Mouse (Mus musculus) urinary bladder, postnatal 14 days (tissue): ENCODE results near the gene Rita1.

Experiments
- DNase-seq: peaks from one replicate; pipeline ENCODE4 v3.0.0; 2021; ENCODE audit warnings: low spot score

The Rita1 gene

GRCm38 (mm10) chr5:120570289-120570897 is 42.0 kb downstream of the Rita1 start:
- no peak for DNase-seq

- DNase-seq: no peak
These were observed 42.6 kb downstream of the Rita1 start for GRCm38 (mm10) chr5:120569791-120570190.

- DNase-seq: no peak
These were observed 43.4 kb downstream of the Rita1 start for GRCm38 (mm10) chr5:120568964-120569363.

- DNase-seq: no peak
These were observed 44.0 kb downstream of the Rita1 start for GRCm38 (mm10) chr5:120568336-120568768.

DNA sequence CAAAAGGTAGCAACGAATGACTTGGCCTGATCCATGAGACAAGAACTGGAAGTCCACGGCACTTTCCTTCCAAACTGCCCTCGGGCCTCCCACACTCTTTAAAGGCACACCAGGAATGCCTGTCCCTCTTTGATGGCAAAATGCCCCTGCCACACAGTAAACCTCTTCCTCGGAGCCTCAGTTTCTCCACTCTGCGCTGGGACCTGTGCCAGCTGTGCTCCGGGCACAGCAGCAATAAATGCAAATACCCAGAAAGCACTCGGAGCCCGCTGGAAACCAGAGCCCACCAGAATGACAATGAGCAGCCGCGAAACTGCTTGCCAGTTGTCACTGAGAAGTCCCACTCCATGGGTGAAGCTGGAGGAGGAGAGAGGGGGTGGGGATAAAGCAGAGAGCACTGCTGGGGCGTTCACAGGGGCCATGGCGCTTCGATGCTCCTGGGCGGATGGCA is 44.6 kb downstream of the Rita1 start:
- no peak for DNase-seq

DNA sequence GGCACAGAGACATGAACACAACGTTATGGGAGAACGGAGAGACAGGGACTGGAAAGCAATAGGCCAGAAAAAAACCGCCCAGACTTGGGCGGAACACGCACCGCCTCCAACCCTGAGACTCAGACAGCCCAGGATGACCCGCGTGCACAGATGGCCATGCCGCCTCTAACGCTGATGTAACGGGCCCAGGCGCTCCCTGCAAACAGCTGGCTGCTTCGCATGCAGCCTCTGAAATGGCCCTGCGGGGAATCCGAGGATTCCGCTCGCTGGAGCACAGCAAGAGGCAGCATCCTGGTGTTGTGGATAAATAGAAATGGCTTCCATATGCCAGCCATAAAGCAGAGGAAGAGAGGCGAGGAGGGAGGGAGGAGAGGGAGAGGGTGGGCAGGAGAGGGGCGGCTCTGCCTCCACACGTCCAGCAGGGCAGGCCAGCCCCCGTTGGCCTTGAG is 45.1 kb downstream of the Rita1 start:
- DNase-seq: peak; percentile 62

- DNase-seq: no peak
These were observed 45.6 kb downstream of the Rita1 start for GRCm38 (mm10) chr5:120566681-120567252.

GRCm38 (mm10) chr5:120566101-120566500 is 46.3 kb downstream of the Rita1 start:
- DNase-seq: no peak

GRCm38 (mm10) chr5:120565171-120565905 is 47.1 kb downstream of the Rita1 start:
- no peak for DNase-seq

DNA sequence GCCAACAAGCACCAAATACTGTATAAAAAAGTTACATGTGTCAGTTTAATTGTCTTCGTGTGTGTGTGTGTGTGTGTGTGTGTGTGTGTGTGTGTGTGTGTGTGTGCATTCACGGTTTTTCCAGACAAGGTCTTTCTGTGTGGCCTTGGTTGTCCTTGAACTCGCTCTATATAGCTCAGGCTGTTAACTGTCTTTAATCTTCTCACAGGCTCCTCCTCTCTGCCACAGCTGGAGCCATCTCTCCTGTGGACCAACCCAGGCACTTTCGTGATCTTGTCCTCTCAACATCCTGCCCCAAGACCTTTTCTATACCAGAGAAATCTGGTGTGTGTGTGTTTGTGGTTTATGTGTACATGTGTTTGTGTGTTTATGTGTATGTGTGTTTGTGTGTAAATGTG is 48.5 kb downstream of the Rita1 start:
- no peak for DNase-seq

DNA sequence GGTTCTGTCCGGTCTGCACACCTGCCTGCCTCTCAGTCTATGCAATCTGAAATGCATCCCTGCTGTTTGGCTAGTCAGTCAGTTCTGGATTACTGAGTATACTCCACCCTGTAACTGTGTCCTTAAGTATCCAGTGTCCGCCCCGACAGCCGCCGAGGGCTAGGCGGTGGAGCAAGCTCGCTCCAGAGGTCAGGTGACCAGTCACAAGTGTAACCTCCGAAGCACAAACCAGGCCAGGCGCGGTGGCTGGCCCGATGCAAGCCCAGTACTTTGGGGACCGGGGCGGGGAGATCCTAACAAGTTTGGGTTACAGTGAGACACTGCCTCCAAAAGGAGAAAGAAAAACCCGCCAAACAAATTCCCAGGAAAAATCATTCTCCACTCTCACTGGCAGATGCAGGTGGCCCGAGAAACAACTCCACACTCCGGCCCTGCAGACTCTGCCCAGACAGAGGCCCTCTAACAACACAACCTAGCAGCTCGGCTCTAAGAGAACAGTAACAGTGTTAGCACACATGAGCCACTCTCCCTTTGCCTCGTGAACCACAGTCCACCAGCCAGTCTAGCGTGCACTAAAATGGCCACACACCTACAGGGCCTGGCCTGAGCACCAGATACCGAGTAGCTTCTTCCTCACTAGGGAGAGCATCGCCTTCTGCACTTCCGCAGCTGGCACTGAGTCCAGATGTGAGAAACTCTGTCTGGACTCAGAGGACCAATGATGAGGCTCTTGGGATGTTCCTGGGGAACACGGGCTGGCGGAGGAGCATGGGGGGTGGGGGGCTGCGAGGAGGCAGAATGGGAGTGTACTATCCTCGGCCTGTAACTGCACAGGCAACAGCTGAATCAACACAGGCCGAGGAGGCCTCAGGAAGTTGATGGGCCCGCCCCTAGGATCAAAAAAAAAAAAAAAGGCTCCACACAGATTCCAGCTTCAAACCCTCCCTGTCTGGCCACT is 49.2 kb downstream of the Rita1 start:
- peak; percentile 60 for DNase-seq

- DNase-seq: peak; percentile 66
These were observed 51.6 kb downstream of the Rita1 start for GRCm38 (mm10) chr5:120560616-120561311.

- DNase-seq: no peak
These were observed 52.2 kb downstream of the Rita1 start for GRCm38 (mm10) chr5:120560129-120560615.

DNA sequence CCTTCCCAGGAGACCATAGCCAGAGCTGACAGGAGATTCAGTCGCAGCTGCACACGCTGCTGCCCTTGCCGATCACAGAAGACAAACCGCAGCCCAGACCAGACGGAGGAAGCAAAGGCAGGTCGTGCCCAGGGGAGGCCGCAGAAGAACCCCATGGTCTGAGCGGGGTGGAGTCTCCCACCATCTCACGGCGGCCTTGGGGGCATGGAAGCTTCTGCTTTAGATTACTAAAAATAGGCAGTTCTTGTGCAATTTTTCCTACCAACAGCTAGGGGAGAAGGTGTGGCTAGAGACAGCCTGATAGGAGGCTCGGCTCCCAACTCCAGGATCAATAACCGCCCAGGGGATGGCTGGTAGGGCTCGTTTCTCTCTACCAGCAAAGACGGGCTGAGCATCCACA is 53.6 kb downstream of the Rita1 start:
- DNase-seq: no peak

DNA sequence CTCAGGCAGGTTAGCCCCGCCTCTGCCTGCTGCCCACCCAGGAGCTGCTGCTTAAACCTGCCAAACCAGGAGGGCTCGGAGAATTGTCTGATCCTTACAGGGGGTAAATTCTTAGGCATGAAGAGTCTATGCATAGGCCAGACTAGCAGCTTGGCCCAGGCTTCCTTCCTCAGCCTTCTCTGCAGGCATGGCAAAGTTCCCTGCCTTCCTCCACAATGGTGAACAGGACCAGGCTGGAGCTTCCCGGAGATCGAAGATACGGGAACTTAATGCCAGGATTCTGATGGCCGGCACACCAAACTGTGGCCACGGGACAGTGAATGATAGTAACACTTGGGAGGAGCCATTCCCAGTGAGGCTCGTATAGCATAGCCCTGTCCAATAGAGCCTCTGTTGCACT is 54.3 kb downstream of the Rita1 start:
- DNase-seq: no peak

DNA sequence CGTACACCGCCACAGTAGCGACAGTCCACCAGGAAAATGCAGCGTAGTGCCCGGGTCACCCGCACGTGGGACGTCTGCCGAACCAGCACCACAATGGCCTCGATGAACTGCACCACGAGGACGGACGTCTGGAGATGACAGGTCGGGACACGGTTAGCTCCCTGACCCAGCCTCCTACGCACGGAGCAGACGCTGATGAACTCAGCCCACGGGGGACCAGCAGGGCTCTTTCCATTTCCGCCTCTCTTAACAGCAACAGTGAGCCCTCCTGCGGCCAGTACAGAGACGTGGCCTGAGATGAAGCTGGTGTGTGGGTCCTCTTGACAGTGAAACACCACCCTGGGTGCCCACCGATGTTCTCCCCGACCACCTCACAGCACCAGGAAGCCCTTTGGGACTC is 56.5 kb downstream of the Rita1 start:
- no peak for DNase-seq

DNA sequence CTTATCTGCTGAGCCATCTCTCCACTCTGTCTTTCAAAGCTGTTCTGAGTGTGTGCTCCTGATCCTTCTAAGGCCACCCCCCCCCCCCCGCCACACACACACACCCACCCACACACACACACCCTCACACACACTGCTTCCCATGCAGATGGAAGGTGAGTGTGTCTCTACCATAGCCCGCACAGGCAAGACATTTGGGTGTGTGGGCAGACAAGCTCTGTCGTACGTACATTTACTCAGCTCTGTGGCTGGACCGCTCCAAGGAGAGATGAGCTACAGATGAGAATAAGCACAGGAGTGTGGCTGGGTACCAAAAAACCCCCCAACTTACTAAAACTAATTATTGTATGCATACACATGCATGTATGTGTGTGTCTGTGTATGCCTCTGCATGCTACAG is 61.7 kb downstream of the Rita1 start:
- DNase-seq: no peak

- DNase-seq: no peak
These were observed 62.3 kb downstream of the Rita1 start for GRCm38 (mm10) chr5:120550137-120550536.

DNA sequence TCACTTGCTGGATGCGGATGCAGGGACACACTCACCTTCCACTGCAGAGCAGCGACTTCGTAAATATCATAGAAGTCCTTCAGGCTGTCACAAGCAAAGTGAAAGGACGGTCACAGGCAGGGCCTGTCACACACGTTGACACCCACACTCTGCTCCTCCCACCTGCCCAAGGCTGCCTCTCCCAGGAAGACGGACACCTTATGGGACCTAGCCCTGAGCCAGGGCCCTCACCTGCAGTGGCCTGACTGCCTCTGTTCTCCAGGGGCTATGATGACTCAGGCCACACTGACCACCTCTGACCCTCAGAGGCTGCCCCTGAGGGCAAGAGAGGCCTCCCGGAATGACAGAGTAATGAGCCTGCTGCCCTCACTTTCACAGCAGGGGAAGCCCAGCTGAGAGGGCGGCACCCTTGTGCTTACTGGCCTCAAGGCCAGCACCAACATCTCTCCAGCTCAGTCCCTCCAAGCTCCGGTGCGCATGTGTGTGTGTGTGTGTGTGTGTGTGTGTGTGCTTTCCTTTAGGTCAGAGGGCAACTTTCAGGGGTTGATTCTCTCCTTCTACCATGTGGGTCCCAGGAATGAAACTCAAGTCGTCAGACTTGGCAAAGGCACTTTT is 64.0 kb downstream of the Rita1 start:
- DNase-seq: no peak
